Mouse (Mus musculus) left cerebral cortex, adult 2 months (tissue): ENCODE measurements at regions not wholly inside any gene's neighbourhood (a gene's known extent, or its start where the extent isn't known, plus 50 kb on each side); places are given as distances from the start of the nearest gene placed in this dataset.

Experiments used
- DNase-seq, 2 experiments: peaks; one replicate each; pipeline ENCODE4 v3.0.0; 2021 to 2022; ENCODE audit warnings: low spot score in 2 of 2, mixed read lengths in 1 of 2; ENCODE audit errors: extremely low spot score in 1 of 2
- H3K27ac ChIP-seq: fragments of 200-600 bp; 2 replicates; pipeline ENCODE4 v1.8.1; 2022
- H3K4me3 ChIP-seq: fragments of 200-600 bp; 2 replicates; pipeline ENCODE4 v1.8.1; 2022
- CTCF ChIP-seq: fragments of 200-600 bp; IDR thresholded peaks from 2 replicates; pipeline ENCODE4 v1.8.1; 2022; ENCODE audit warnings: antibody characterized with exemption, mild to moderate bottlenecking, moderate library complexity
- intact Hi-C: fragments of 180-260 bp; cut with DNase I; formaldehyde crosslinking; loops from one replicate; pipeline ENCODE4 v1.15.1; 2025

DNA sequence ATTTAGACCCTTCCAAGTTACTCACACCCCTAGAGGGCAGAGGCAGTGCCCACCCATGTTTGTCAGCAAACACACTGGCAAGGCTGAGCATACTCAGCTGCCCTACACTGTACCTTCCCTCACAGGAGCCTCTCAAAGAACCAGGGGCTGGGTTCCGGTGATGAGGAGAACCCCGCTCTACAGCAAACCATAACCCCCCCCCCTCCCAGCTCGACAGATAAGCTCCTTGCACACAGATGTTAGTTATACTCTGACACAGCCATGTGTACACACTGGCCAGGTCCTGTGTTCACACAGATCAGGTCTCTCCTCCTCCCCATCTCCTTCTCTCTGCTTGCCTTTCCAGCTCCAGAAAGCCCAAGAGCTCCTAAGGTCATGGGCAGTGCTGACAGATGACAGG lies 59.7 kb upstream of the Zmiz1 start:
- DNase-seq: no peak
- no peak overlapping the region for H3K27ac ChIP-seq
- H3K4me3 ChIP-seq: no peak overlapping the region
- no peak for TF ChIP-seq CTCF
- intact Hi-C loops: no loop called here

DNA sequence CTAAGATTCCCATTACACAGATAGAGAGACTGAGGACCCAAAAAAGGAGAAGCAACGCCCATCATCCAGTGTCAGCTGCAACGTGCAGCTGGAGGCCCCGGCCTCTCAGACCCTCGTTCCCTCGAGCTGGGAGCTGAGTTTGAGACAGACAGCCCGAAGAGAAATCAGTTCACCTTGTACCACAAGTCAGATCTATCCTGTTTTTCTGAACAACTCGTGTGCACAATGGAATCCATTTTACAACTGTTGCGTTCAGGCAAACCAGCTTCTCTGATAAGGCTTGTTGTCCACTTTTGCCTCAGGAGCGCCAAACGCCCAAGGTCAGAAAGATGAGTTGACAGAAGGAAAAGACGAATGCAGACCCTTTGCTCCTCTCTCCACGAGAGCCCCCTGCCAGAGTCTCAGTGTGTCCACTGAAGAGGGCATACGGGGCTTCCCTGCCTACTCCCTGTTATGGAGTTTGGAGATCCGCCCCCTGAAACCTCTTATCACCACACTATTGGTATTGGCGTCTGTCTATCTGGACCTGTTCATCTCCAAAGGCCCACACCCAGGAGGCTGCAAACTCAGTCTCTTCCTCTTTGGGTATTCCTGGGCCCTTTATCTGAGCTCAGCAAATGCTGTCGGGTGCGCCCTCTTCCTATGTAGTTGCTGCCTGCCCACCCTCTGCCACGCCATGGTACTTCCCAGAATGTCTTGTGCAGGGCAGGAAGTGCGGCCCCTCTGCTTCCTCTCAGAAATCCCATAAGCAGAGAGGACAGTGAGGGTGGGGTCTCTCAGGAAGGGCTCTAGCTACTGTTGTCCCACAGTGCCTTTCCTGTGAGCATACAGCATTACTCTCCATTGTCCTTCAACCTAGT lies 57.7 kb upstream of the Zmiz1 start:
- DNase-seq: no peak
- intact Hi-C loops: no loop called here
- no peak for TF ChIP-seq CTCF

GRCm38 (mm10) chr14:25402409-25402808 lies 56.6 kb upstream of the Zmiz1 start:
- Histone ChIP-seq H3K27ac (no peak overlapping the region), H3K4me3 (no peak overlapping the region)
- no peak for DNase-seq
- no peak for TF ChIP-seq CTCF
- intact Hi-C loops: no loop called here

More for the DNA sequence above, 57.7 kb upstream of the Zmiz1 start:
- Histone ChIP-seq H3K27ac (no peak overlapping the region), H3K4me3 (no peak overlapping the region)

GRCm38 (mm10) chr14:25405191-25405590 lies 53.8 kb upstream of the Zmiz1 start:
- TF ChIP-seq CTCF: no peak
- no peak overlapping the region for H3K27ac ChIP-seq
- intact Hi-C loops: no loop called here
- no peak overlapping the region for H3K4me3 ChIP-seq
- no peak for DNase-seq

DNA sequence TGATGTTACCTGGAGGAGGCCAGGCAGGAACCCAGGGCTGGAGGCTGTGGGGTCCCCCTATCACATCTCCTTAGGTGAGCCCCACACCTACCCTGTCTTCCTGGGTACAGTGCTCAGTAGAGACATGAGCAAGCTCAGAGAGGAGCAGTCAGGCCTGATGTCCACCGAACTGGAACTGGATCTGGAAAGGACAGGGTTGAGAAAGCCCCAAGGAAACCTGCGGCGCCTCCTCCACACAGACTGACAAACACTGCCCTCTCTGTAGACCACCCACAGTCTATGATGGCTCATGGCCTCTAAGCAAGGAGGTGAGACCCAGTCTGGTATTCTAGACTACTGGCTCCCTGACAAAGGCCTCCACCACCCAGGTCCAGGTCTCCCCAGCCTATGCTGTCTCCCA lies 52.9 kb upstream of the Zmiz1 start:
- Histone ChIP-seq H3K27ac (no peak overlapping the region), H3K4me3 (no peak overlapping the region)
- intact Hi-C loops: no loop called here
- TF ChIP-seq CTCF: no peak
- no peak for DNase-seq

DNA sequence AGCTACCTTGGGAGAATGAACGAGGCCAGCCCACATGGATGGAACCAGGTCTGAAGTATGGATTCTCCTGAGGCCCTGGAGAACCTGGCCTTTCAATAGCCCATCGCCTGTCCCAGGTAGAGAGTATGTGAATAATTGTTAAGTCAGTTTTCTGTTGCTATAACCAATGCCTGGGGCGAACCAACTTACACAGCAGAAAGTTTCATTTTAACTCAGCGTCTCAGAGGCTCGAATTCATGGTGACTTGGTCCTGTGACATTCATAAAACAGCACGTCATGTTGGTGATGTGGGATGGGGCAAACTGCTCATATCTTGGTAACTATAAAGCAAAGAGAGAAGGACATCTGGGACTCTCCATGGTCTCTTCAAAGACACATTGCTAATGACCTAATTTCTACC lies 52.4 kb upstream of the Zmiz1 start:
- H3K27ac ChIP-seq: no peak overlapping the region
- TF ChIP-seq CTCF: no peak
- H3K4me3 ChIP-seq: no peak overlapping the region
- intact Hi-C loops: no loop called here
- DNase-seq: no peak

DNA sequence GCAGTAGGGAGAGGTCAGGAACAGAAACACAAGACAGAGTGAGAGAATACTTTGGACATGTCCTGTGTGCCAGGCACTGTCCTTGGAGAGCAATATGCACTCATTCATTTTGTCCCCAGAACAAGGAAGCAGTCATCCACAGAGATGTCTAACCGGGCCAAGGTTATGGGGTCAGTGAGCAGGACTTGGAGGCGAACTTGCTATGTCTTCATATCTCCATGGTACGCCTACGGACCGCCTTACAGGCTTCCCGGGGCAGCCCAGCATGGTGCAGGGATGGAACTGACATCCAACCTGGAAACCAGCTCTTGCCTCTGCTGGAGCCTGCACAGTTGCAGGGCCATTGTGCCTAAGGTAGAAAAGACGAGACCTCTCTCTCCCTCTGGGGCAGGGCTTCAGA lies 51.9 kb upstream of the Zmiz1 start:
- no peak for TF ChIP-seq CTCF
- intact Hi-C loops: no loop called here

More for the DNA sequence above, 51.9 kb upstream of the Zmiz1 start:
- no peak for DNase-seq
- no peak overlapping the region for H3K27ac ChIP-seq
- H3K4me3 ChIP-seq: no peak overlapping the region
